Mouse (Mus musculus) lung, adult 2 months (tissue): ENCODE results near the gene Gm27021.

Experiments used
- CTCF ChIP-seq: fragments of 200-500 bp; IDR thresholded peaks from 2 replicates; pipeline ENCODE4 v1.5.1; 2011; ENCODE audit warnings: mild to moderate bottlenecking, low read length, control low read depth; ENCODE audit not compliant: insufficient read depth
- POLR2A ChIP-seq: fragments of 200-500 bp; IDR thresholded peaks from 2 replicates; pipeline ENCODE4 v1.6.1; 2011; ENCODE audit warnings: low read depth, mild to moderate bottlenecking, control low read depth, low read length, borderline replicate concordance; ENCODE audit errors: extremely low read depth

GRCm38 (mm10) chr8:120632969-120633664 is 34.8 kb downstream of the Gm27021 start:
- TF ChIP-seq POLR2A (no peak), CTCF (no peak)
